Mouse (Mus musculus): ENCODE results near the gene Ppp1r11. TPM values are rescaled to one million over a fixed set of nuclear protein-coding genes. Genes with fewer than 3 reads are reported as not detected.
A peak's percentile ranks its signal among the peaks of the same experiment; 100 is the strongest.

Ppp1r11 gene
- polyA plus RNA-seq, 1 experiment from 2014 or later = 162 TPM

DNA sequence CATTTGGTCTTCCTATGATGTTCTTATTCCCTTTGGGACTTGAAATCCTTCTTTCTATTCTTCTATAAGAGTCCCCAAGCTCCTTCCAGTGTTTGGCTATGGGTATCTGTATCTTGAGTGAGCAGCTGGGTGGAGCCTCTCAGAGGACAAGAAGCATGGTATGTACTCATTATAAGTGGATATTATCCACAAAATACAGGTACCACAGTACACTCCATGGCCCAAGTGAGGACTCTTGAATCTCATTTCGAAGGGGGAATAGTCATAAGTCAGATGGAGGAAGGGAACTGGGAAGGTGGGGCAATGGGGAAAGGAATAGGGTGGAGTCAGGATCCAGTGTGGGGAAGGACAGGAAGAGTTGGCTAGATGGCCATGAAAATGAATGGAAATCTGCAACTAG, 1.5 kb upstream of the Ppp1r11 start:
- H3K36me3 ChIP-seq (ENCODE audit: poor library complexity, severe bottlenecking) = peaks cover 24% of the 10 kb centered on the region
- H3K27me3 ChIP-seq = no peaks in the 10 kb centered on the region
- no peak for ATAC-seq
- no peak overlapping the region for H3K4me3 ChIP-seq
- H3K9ac ChIP-seq = no peak overlapping the region
- H3K27ac ChIP-seq = no peak overlapping the region
- 89% methylated on average over 1 of the region's 1 CpGs for WGBS
- H3K4me2 ChIP-seq = no peak overlapping the region
- H3K9me3 ChIP-seq (replicated peaks) = no peaks in the 10 kb centered on the region
- H3K4me1 ChIP-seq = peaks cover 28% of the 10 kb centered on the region

DNA sequence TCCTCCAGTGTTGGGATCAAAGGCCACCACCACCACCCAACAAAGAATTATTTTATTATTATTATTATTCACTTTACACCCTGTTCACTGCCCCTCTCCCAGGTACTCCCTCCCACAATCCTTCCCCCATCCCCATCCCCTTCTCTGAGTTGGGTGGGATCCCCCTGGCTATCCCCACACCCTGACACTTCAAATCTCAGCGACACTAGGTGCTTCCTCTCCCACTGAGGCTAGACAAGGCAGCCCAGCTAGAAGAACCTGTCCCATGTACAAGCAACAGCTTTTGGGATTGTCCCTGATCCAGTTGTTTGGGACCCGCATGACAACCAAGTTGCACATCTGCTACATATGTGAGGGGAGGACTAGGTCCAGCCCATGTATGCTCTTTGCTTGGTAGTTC, 1.1 kb upstream of the Ppp1r11 start:
- H3K9ac ChIP-seq = no peak overlapping the region
- H3K4me2 ChIP-seq = no peak overlapping the region
- ATAC-seq = no peak
- no peaks in the 10 kb centered on the region for H3K9me3 ChIP-seq (replicated peaks)
- peaks cover 30% of the 10 kb centered on the region for H3K4me1 ChIP-seq
- H3K27me3 ChIP-seq = no peaks in the 10 kb centered on the region
- WGBS = 87% methylated on average over 2 of the region's 2 CpGs
- H3K36me3 ChIP-seq (ENCODE audit: poor library complexity, severe bottlenecking) = peaks cover 24% of the 10 kb centered on the region
- H3K4me3 ChIP-seq = no peak overlapping the region
- H3K27ac ChIP-seq = no peak overlapping the region

DNA sequence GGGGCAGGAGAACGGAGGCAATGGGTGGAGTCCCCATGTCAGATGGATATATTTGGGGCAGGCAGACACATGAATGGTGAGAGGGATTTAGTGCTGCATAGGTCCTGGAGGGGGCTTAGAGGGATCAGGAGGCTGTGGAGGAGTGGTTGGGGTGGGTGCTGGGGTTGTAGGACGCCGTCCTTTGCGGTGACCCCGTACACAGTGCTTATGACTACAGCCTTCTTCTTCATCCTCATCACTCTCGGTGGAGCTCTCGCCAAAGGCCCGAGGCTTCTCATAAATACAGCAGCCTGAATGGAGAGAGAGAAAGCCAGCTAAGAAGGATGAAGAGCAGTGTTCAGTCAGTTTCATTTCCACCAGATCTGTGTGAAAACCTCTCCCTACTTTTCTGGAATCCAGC, 2.3 kb downstream of the Ppp1r11 start:
- Histone ChIP-seq H3K9ac (no peak overlapping the region), H3K4me1 (peaks cover 23% of the 10 kb centered on the region), H3K27me3 (peaks cover 25% of the 10 kb centered on the region), H3K36me3 (ENCODE audit: poor library complexity, severe bottlenecking) (peaks cover 12% of the 10 kb centered on the region), H3K4me3 (no peak overlapping the region), H3K4me2 (no peak overlapping the region), H3K27ac (no peak overlapping the region), H3K9me3 (replicated peaks) (no peaks in the 10 kb centered on the region)
- ATAC-seq = no peak
- 89% methylated on average over 8 of the region's 8 CpGs for WGBS

DNA sequence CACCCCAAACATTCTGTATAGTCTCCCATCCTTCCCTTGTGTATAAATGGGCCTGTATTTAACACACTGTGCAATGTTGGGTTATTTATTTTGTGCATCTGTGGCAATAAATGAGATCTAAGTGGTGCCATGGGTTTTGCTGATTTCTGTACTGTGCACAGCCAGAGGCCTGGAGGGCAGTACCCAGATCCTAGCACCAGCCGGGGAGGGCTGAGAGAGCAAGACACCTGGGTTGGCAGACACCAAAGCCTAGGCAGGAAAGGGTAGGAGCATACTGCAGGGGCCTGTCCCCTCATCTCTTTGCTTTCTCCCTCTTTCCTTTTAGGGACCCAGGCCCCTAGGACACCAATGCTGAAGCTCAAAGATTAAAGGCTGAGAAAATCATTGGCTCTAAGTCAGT, 3.3 kb downstream of the Ppp1r11 start:
- Histone ChIP-seq H3K4me2 (no peak overlapping the region), H3K27ac (no peak overlapping the region), H3K9ac (no peak overlapping the region), H3K27me3 (peaks cover 34% of the 10 kb centered on the region), H3K36me3 (ENCODE audit: poor library complexity, severe bottlenecking) (peaks cover 10% of the 10 kb centered on the region), H3K4me3 (no peak overlapping the region), H3K9me3 (replicated peaks) (no peaks in the 10 kb centered on the region), H3K4me1 (peaks cover 24% of the 10 kb centered on the region)
- 89% methylated on average over 1 of the region's 1 CpGs for WGBS
- ATAC-seq = no peak

DNA sequence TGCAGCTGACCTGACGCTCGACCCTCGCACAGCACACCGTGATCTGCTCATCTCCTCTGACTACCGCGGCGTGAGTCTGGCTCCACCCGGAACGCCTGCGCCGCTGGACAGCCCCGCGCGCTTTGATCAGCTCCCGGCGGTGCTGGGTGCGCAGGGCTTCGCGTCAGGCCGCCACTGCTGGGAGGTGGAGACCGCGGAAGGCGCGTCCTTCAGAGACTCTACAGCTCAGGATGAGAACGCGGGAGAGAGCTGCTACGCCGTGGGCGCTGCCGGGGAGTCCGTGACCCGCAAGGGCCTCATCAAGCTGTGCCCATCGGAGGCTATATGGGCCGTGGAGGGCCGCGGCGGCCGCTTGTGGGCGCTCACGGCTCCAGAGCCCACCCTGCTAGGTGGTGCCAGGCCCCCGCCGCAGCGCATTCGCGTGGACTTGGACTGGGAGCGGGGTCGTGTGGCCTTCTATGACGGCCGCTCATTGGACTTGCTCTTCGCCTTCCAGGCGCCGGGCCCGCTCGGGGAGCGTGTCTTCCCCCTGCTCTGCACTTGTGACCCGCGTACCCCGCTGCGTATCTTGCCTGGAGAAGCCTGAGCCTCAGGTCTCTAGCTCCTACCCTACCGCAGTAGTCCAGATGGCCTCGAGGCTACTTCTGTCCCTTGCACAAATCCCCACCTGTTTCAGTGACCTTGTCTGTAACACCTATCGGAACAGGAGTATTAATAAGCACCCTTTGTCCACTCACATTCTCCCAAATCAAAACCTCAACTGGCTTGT, 4.3 kb downstream of the Ppp1r11 start:
- peak overlapping the region; percentile 78 for H3K9ac ChIP-seq
- peak; percentile 49 for ATAC-seq
- H3K4me3 ChIP-seq = peak overlapping the region; percentile 49
- peaks cover 10% of the 10 kb centered on the region for H3K36me3 ChIP-seq (ENCODE audit: poor library complexity, severe bottlenecking)
- WGBS = under 1% methylated on average over 56 of the region's 62 CpGs
- H3K27me3 ChIP-seq = peaks cover 45% of the 10 kb centered on the region
- H3K9me3 ChIP-seq (replicated peaks) = no peaks in the 10 kb centered on the region
- peak overlapping the region; percentile 86 for H3K4me2 ChIP-seq
- H3K27ac ChIP-seq = peak overlapping the region; percentile 41; the same call in 1 of the 2 replicates
- H3K4me1 ChIP-seq = peaks cover 34% of the 10 kb centered on the region

DNA sequence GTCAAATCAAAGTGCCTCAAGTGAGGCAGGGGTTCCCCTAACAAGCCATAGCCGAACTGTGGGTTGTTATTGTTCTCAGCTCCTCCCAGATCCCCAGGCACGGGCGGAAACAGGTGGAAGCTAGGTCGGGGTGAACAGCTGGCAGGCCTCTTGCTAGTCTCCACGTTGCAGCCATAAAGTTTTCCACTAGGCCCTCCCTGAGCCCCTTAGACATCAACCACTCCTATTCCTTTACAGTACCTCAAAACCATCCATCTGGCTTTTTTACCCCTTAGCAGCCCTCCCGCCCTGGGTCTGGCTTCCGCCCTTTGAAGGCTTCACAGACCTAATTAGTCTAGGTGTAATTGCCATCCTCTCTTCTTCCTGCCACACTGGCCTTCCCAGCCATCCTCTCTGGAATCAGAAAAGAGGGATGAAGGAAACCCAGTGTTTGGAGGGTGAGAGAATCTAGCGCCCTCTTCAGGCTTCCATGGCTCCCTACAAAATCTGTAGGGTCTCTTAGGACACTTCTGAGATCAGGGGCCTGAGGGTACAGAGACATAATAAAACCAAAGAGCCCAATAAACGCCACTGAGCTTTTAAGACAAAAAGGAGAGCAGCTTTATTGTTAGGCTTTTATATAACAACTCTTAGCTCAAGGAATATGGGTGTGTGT, 7.3 kb downstream of the Ppp1r11 start:
- H3K9me3 ChIP-seq (replicated peaks) = no peaks in the 10 kb centered on the region
- peaks cover 20% of the 10 kb centered on the region; the same call in 1 of the 2 replicates for H3K4me1 ChIP-seq
- WGBS = 26% methylated on average over 8 of the region's 9 CpGs
- H3K4me2 ChIP-seq = no peak overlapping the region
- no peak overlapping the region for H3K27ac ChIP-seq
- no peak for ATAC-seq
- no peak overlapping the region for H3K9ac ChIP-seq
- H3K27me3 ChIP-seq = peaks cover 61% of the 10 kb centered on the region
- H3K36me3 ChIP-seq (ENCODE audit: poor library complexity, severe bottlenecking) = peaks cover 7% of the 10 kb centered on the region
- H3K4me3 ChIP-seq = no peak overlapping the region

DNA sequence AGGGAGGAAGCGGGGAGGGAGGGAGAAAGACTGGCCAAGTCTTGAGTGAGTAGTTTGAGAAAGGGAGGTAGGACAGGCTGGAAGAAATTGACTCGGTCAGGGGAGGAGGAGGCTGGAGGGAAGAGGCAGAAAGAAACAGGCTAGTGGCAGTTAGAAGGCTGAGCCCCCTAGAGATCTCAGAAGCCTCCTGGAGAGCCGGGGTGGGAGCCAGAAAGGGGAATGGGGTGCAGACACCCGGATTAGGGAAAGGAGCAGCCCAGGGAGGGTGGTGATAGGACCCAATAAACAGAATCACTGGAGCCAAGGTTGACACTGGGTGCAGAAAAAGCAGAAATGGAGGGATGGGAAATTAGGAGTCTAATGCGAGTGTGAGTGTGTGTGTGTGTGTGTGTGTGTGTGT, 7.8 kb downstream of the Ppp1r11 start:
- no peak overlapping the region; the same call in 1 of the 2 replicates for H3K4me2 ChIP-seq
- no peaks in the 10 kb centered on the region for H3K9me3 ChIP-seq (replicated peaks)
- H3K4me3 ChIP-seq = 0 out of 2 replicates have a peak overlapping the region, but pooled peaks have one; percentile 38
- no peak overlapping the region for H3K9ac ChIP-seq
- no peak overlapping the region for H3K27ac ChIP-seq
- H3K27me3 ChIP-seq = peaks cover 61% of the 10 kb centered on the region
- WGBS = 25% methylated on average over 5 of the region's 5 CpGs
- H3K36me3 ChIP-seq (ENCODE audit: poor library complexity, severe bottlenecking) = peaks cover 1% of the 10 kb centered on the region
- ATAC-seq = no peak
- H3K4me1 ChIP-seq = peaks cover 20% of the 10 kb centered on the region; the same call in 1 of the 2 replicates

DNA sequence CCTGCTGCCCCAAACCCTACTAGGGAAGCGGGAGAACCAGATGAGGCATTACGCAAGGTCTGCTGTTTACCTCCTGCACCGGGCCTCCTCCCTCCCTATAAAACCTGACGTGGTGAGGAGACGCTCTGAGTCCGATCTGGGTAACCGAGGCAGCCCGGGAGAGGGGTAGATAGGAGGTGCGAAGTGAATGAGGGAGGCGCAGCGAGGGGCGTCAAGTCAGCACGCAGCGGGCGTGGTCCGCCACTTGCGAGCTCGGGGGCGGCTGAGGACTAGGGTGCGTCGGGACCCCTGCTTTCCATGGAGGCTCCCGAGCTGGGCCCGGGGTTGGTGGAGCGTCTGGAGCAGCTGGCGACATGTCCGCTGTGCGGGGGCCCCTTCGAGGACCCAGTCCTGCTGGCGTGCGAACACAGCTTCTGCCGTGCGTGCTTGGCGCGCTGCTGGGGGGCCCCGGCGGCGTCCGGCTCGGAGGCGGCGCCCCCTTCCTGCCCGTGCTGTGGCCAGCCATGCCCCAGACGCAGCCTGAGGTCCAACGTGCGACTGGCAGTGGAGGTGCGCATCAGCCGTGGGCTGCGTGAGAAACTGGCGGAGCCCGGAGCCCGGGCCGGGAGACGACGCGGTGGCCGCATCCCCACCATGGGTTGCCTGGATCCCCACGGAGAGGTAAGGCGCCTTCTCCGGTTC, 8.6 kb downstream of the Ppp1r11 start, which contains the start of gene Rnf39:
TSS of gene Rnf39 (plus strand) at position 128 of the 681 bp plus-strand sequence.
- peak; percentile 14; the same call in 1 of the 2 replicates for ATAC-seq

DNA sequence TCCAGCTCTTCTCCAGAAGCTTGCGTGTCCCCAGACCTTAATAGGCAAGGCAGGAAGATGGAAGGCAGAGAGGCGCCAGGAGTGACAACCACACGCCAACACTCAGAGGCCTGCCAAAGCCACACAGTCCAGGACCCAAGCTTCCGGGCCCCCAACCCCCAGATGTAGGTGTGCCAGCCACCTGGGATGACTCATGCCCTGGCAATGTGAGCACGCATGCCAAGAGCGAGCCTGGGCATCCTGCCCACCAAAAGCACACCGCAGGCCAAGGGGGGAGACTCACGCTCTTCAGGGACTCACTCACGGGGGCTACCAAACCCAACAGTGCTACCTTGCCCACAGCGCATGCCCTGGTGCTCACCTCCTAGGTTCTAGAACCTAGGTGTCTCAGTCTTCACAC, 9.2 kb downstream of the Ppp1r11 start:
- H3K4me1 ChIP-seq = peaks cover 15% of the 10 kb centered on the region; the same call in 1 of the 2 replicates
- H3K9me3 ChIP-seq (replicated peaks) = no peaks in the 10 kb centered on the region
- H3K4me2 ChIP-seq = peak overlapping the region; percentile 63
- WGBS = 54% methylated on average over 10 of the region's 10 CpGs
- peak overlapping the region; percentile 38 for H3K4me3 ChIP-seq
- H3K27me3 ChIP-seq = peaks cover 61% of the 10 kb centered on the region
- H3K36me3 ChIP-seq (ENCODE audit: poor library complexity, severe bottlenecking) = no peaks in the 10 kb centered on the region
- no peak overlapping the region for H3K9ac ChIP-seq
- no peak overlapping the region for H3K27ac ChIP-seq
- ATAC-seq = 0 out of 2 replicates have a peak, but pooled peaks have one; percentile 8

More for the DNA sequence above, 8.6 kb downstream of the Ppp1r11 start, which contains the start of gene Rnf39:
- Histone ChIP-seq H3K27ac (no peak within 1 kb of the TSS), H3K4me3 (peak within 1 kb of the TSS; percentile 38), H3K36me3 (ENCODE audit: poor library complexity, severe bottlenecking) (no peaks in the 10 kb centered on the region), H3K9me3 (replicated peaks) (no peaks in the 10 kb centered on the region), H3K9ac (peak within 1 kb of the TSS; percentile 14), H3K4me1 (peaks cover 20% of the 10 kb centered on the region; the same call in 1 of the 2 replicates), H3K4me2 (peak within 1 kb of the TSS; percentile 63), H3K27me3 (peaks cover 61% of the 10 kb centered on the region)
- 4% methylated on average over 53 of the region's 59 CpGs for WGBS

DNA sequence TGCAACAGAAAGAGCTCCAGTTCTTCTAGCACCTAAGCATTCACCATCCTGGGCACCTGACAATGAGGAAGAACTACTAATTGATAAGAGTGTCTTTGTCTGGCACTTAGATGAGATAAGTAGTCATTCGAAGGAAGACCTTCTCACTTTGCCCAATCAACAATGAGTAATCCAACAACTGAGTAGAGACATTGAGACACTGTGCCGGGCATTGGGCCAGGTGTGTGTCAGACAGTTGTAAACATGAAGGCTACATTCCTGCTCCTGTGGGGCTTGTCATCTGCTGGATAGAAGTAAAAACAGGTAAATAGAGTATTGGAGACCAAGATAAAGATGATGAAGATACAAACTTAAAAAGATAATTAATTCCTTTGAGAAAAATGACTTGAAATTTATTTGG, 13.5 kb downstream of the Ppp1r11 start:
- no peaks in the 10 kb centered on the region for H3K9me3 ChIP-seq (replicated peaks)
- H3K9ac ChIP-seq = no peak overlapping the region
- H3K27me3 ChIP-seq = peaks cover 29% of the 10 kb centered on the region
- 81% methylated on average over 2 of the region's 2 CpGs for WGBS
- no peak overlapping the region for H3K27ac ChIP-seq
- H3K4me1 ChIP-seq = peaks cover 8% of the 10 kb centered on the region; the same call in 1 of the 2 replicates
- no peak overlapping the region for H3K4me3 ChIP-seq
- ATAC-seq = no peak
- no peak overlapping the region for H3K4me2 ChIP-seq
- H3K36me3 ChIP-seq (ENCODE audit: poor library complexity, severe bottlenecking) = no peaks in the 10 kb centered on the region

DNA sequence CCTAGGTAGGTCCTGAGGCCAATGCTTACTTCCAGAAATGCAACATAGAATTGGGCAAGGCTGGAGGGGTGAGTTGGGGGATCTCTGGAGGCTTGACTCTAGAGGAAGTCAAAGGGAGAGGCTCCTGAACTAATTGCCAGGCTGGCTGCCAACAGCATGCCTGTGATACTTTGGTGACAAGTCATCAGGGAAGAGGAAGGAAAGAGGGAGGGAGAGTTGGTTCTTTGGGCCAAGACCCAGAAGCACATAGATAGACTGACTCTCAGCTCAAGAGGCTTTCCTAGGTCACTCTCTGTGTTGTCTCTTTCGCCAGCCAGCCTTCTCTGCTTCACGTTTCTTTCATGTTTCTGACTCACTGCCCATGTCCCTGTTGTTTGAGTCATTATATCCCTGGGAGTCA, 19.7 kb downstream of the Ppp1r11 start:
- no peak overlapping the region for H3K4me2 ChIP-seq
- no peaks in the 10 kb centered on the region for H3K9me3 ChIP-seq (replicated peaks)
- ATAC-seq = no peak
- WGBS = 80% methylated on average over 2 of the region's 2 CpGs
- no peak overlapping the region for H3K4me3 ChIP-seq
- no peak overlapping the region for H3K27ac ChIP-seq
- no peaks in the 10 kb centered on the region for H3K36me3 ChIP-seq (ENCODE audit: poor library complexity, severe bottlenecking)
- H3K27me3 ChIP-seq = peaks cover 5% of the 10 kb centered on the region; the same call in 1 of the 2 replicates
- H3K9ac ChIP-seq = no peak overlapping the region
- H3K4me1 ChIP-seq = no peaks in the 10 kb centered on the region

DNA sequence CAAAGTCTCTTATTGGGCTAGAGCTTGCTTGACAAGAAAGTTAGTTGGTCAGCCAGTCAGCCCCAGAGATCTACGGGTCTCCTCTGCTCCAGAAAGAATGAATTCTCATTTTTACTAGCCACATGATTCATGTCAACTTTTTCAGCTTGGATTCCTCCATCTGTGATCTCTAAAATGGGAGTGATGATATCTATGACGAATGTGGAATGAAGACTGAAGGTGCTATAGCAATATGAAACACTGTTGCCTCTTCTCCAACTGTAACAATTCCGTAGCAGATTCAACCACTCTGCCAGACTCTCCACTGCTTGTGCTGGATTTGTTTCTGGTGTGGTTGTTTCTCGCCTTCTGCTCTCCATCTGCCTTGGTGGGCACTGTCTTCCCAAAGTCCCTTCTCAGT, 20.4 kb downstream of the Ppp1r11 start:
- Histone ChIP-seq H3K27me3 (peaks cover 5% of the 10 kb centered on the region; the same call in 1 of the 2 replicates), H3K4me3 (no peak overlapping the region), H3K9ac (no peak overlapping the region), H3K4me1 (no peaks in the 10 kb centered on the region), H3K9me3 (replicated peaks) (no peaks in the 10 kb centered on the region), H3K36me3 (ENCODE audit: poor library complexity, severe bottlenecking) (no peaks in the 10 kb centered on the region), H3K4me2 (no peak overlapping the region), H3K27ac (no peak overlapping the region)
- 84% methylated on average over 4 of the region's 4 CpGs for WGBS
- ATAC-seq = no peak

Measured in forebrain, embryonic 13.5 days (tissue).